9 mouse cellular contexts compared by ENCODE assay signal in genomic region chr12:26115339-26115912, GRCm38 (mm10).
A peak's percentile ranks its signal among the peaks of the same experiment; 100 is the strongest.
DNase-seq lines count a peak whose midpoint lies in the region; ATAC-seq lines count a peak whose summit lies in the region.
"Had no signal": no experiment of that assay in that cellular context is flagged by ENCODE, and none has a peak within 500 bp of the region (broad histone marks: within the 10 kb centered on the region; RNA-seq: fewer than 3 reads in every experiment).

No protein-coding gene starts in this region.

- no peaks in the 10 kb centered on the region for H3K9me3 ChIP-seq in hindbrain, embryonic 13.5 days
- no peaks in the 10 kb centered on the region for H3K9me3 ChIP-seq in hindbrain, embryonic 12.5 days (replicated peaks)
- no peaks in the 10 kb centered on the region; the same call in 1 of the 2 replicates for H3K9me3 ChIP-seq in forebrain, embryonic 13.5 days (replicated peaks)
- no peaks in the 10 kb centered on the region for H3K9me3 ChIP-seq in midbrain, embryonic 12.5 days
- H3K9me3 ChIP-seq in kidney, embryonic 14.5 days (ENCODE audit: control insufficient read depth, low read length): no peaks in the 10 kb centered on the region

- H3K4me1 ChIP-seq in hindbrain, embryonic 13.5 days (replicated peaks): peaks cover 18% of the 10 kb centered on the region
- H3K4me1 ChIP-seq in hindbrain, embryonic 12.5 days: peaks cover 13% of the 10 kb centered on the region; the same call in 1 of the 2 replicates
- peaks cover 27% of the 10 kb centered on the region for H3K4me1 ChIP-seq in forebrain, embryonic 13.5 days
- H3K4me1 ChIP-seq in midbrain, embryonic 12.5 days: peaks cover 19% of the 10 kb centered on the region; the same call in 1 of the 2 replicates
- H3K4me1 ChIP-seq in kidney, embryonic 14.5 days (ENCODE audit: control insufficient read depth, insufficient read depth, low read length): no peaks in the 10 kb centered on the region

- 54% methylated on average over 9 of the region's 9 CpGs for WGBS in hindbrain, embryonic 13.5 days
- WGBS in hindbrain, embryonic 12.5 days: 59% methylated on average over 9 of the region's 9 CpGs
- 38% methylated on average over 9 of the region's 9 CpGs for WGBS in forebrain, embryonic 13.5 days
- 39% methylated on average over 9 of the region's 9 CpGs for WGBS in midbrain, embryonic 12.5 days
- 78% methylated on average over 9 of the region's 9 CpGs for WGBS in kidney, embryonic 14.5 days

- no peak for ATAC-seq in hindbrain, embryonic 13.5 days (ENCODE audit: low FRiP score)
- ATAC-seq in hindbrain, embryonic 12.5 days (ENCODE audit: low FRiP score): no peak
- peak; percentile 66; the same call in 1 of the 2 replicates for ATAC-seq in forebrain, embryonic 13.5 days
- peak; percentile 54; the same call in 1 of the 2 replicates for ATAC-seq in midbrain, embryonic 12.5 days (ENCODE audit: low FRiP score, low read depth)
- ATAC-seq in megakaryocyte, adult 5-6 weeks (ENCODE audit: poor library complexity, severe bottlenecking): no peak
- no peak for ATAC-seq in kidney, embryonic 14.5 days (ENCODE audit: low FRiP score, low TSS enrichment)

- no peak overlapping the region for H3K4me2 ChIP-seq in hindbrain, embryonic 13.5 days
- no peak overlapping the region for H3K4me2 ChIP-seq in hindbrain, embryonic 12.5 days (replicated peaks)
- no peak overlapping the region for H3K4me2 ChIP-seq in forebrain, embryonic 13.5 days
- H3K4me2 ChIP-seq in midbrain, embryonic 12.5 days (replicated peaks): no peak overlapping the region
- no peak overlapping the region for H3K4me2 ChIP-seq in kidney, embryonic 14.5 days (replicated peaks; ENCODE audit: low read depth, low read length)

- no peaks in the 10 kb centered on the region for H3K27me3 ChIP-seq in hindbrain, embryonic 13.5 days
- no peaks in the 10 kb centered on the region for H3K27me3 ChIP-seq in hindbrain, embryonic 12.5 days
- no peaks in the 10 kb centered on the region for H3K27me3 ChIP-seq in forebrain, embryonic 13.5 days
- H3K27me3 ChIP-seq in midbrain, embryonic 12.5 days: peaks cover 4% of the 10 kb centered on the region; the same call in 1 of the 2 replicates
- no peaks in the 10 kb centered on the region for H3K27me3 ChIP-seq in kidney, embryonic 14.5 days (ENCODE audit: control insufficient read depth, insufficient read depth, low read length)

- 0 out of 2 replicates have a peak overlapping the region, but pooled peaks have one; percentile 0 for H3K9ac ChIP-seq in hindbrain, embryonic 13.5 days
- no peak overlapping the region for H3K9ac ChIP-seq in hindbrain, embryonic 12.5 days
- H3K9ac ChIP-seq in forebrain, embryonic 13.5 days: no peak overlapping the region
- no peak overlapping the region for H3K9ac ChIP-seq in midbrain, embryonic 12.5 days (replicated peaks)
- H3K9ac ChIP-seq in kidney, embryonic 14.5 days (ENCODE audit: low read depth, low read length): no peak overlapping the region

- no peaks in the 10 kb centered on the region for H3K36me3 ChIP-seq in hindbrain, embryonic 13.5 days
- no peaks in the 10 kb centered on the region for H3K36me3 ChIP-seq in hindbrain, embryonic 12.5 days
- H3K36me3 ChIP-seq in forebrain, embryonic 13.5 days (ENCODE audit: poor library complexity, severe bottlenecking): no peaks in the 10 kb centered on the region
- no peaks in the 10 kb centered on the region for H3K36me3 ChIP-seq in midbrain, embryonic 12.5 days
- no peaks in the 10 kb centered on the region for H3K36me3 ChIP-seq in kidney, embryonic 14.5 days (ENCODE audit: control insufficient read depth, insufficient read depth, low read length)

- DNase-seq in cerebellum, adult 11-12 months: peak; percentile 55
- DNase-seq in thymus, postnatal 4 days: no peak

- peak overlapping the region; percentile 49 for H3K27ac ChIP-seq in hindbrain, embryonic 13.5 days
- no peak overlapping the region for H3K27ac ChIP-seq in hindbrain, embryonic 12.5 days
- H3K27ac ChIP-seq in forebrain, embryonic 13.5 days: peak overlapping the region; percentile 76
- 0 out of 2 replicates have a peak overlapping the region, but pooled peaks have one; percentile 15 for H3K27ac ChIP-seq in midbrain, embryonic 12.5 days (replicated peaks)
- H3K27ac ChIP-seq in kidney, embryonic 14.5 days (ENCODE audit: low read depth, low read length): no peak overlapping the region
- H3K27ac ChIP-seq: kidney, postnatal 0 days had no signal

- no peak overlapping the region for H3K4me3 ChIP-seq in hindbrain, embryonic 13.5 days
- H3K4me3 ChIP-seq in hindbrain, embryonic 12.5 days: no peak overlapping the region
- no peak overlapping the region for H3K4me3 ChIP-seq in forebrain, embryonic 13.5 days
- H3K4me3 ChIP-seq in midbrain, embryonic 12.5 days: no peak overlapping the region
- no peak overlapping the region for H3K4me3 ChIP-seq in kidney, embryonic 14.5 days (ENCODE audit: low read length)

Comparison
In these comparisons a context has a peak if more than half of its experiments do, and no peak if none do; other contexts are left out.
1. H3K27ac ChIP-seq: peak in hindbrain, embryonic 13.5 days (single experiment), forebrain, embryonic 13.5 days (single experiment) and midbrain, embryonic 12.5 days (single experiment); none in hindbrain, embryonic 12.5 days (single experiment) and kidney, embryonic 14.5 days (single experiment).
2. ATAC-seq: peak in forebrain, embryonic 13.5 days (single experiment) and midbrain, embryonic 12.5 days (single experiment); none in hindbrain, embryonic 13.5 days (single experiment), hindbrain, embryonic 12.5 days (single experiment), megakaryocyte, adult 5-6 weeks (single experiment) and kidney, embryonic 14.5 days (single experiment).